Mouse (Mus musculus): ENCODE measurements around the gene Pbx1. TPM values are rescaled to one million over a fixed set of nuclear protein-coding genes. Genes with fewer than 3 reads are reported as not detected.

The Pbx1 gene
- total and polyA plus RNA-seq, 3 experiments: 66.2 to 210 (median 148) TPM

- no peak for DNase-seq
Measured at GRCm38 (mm10) chr1:168228756-168229526, 203.1 kb downstream of the Pbx1 start.

- no peak for DNase-seq
Measured at GRCm38 (mm10) chr1:168226150-168226549, 205.9 kb downstream of the Pbx1 start.

- DNase-seq: no peak
Measured at GRCm38 (mm10) chr1:168225595-168226127, 206.4 kb downstream of the Pbx1 start.

GRCm38 (mm10) chr1:168224218-168224617 is 207.9 kb downstream of the Pbx1 start:
- DNase-seq: no peak

- DNase-seq: no peak
Measured at GRCm38 (mm10) chr1:168222794-168223193, 209.3 kb downstream of the Pbx1 start.

DNA sequence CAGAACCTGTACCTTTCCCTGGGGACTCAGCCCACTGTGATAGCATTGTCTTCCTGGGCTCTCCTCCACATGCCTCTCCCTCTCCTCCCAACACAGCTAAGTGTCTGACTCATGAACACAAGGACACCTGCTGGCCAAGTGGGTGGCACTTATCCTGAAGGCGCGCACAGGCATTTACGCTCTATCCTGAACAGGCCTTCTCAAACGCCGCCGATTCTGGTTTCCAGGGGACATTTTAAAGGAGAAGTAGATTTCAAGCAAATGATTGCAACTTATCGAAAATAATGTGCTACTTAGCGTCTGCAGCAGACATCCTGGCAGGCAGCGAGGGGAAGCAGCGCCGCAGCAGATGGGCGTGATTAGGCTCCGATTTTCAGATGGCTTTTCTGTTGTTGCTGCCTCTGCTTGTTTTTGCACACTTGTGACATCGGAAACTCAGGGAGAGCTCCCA is 211.0 kb downstream of the Pbx1 start:
- DNase-seq: peak; percentile 57

DNA sequence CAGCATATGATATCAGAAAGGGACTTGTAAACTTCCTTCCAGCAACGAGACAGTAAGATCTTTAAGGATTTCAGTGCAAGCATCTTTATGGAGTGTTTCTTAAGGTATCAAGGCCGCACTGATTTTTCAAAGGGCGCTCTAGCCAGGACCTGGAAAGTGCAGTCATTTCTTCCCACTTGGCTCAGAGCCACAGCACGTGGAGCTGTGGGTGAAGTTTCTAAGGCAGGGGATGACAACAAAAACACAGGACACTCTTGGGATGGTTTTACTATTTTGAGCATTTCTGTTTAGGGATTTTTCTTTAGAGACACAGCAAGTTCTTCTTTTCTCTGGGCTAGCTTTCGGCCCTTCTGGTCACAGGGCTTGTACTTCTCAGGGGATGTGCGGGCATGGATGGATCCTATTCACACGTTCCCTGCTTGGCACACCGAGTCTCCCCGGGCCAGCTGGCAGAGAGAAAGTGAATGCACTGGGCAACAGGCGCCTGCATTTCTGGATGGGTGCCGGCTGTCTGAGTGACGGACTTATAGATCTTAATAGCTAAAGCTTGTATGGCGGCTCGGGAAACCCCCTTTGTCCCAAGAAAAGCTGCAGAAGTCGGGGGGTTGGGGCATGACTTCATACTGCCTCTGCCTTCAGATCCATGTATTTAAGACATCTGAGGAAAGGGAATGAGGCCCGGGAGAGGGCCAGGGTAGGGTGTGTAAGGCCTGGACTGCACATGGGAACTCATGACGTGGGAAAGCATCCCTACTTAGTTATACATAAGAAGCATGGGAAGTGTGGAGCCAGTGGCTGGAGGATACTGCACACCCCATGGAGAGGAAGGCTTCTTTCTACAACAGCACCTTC is 215.9 kb downstream of the Pbx1 start:
- peak; percentile 62 for DNase-seq

DNA sequence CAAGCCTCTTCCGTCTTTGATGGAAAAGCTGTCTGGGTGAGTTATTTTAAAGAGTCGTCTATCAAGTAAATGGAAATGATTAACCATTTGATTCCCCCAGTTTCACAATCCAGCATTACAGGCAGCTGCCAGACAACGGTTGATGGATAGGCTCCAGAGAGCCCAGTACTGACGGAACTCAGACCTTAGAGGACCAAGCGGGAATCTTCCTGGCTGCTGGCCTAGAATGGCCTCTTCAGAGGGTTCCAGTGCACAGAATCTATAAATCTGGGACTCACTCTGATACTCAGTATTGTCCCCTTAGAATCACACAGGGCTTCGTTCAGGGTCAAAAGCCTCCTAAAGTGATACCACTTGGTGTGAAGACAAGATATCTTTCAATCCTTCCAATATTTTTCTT is 216.6 kb downstream of the Pbx1 start:
- DNase-seq: no peak

DNA sequence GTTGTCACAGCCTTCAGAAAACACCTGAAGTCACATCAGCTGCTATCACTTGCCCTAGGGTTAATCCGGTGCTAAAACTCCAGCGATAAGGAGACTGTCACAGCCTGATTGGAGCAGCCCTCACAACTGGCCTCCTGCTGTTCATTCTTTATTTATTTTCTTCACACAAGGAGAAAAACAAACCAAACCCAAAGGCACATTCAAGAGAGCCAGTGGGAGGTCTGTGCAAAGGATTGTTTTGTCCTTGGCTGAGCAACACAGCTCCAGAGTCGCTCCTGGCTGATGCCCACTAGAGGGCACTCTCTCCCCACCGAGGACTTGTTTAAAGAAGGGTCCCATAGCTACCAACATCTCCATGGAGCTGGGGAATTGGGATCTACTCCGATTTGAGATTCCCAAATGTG is 218.0 kb downstream of the Pbx1 start:
- peak; percentile 81 for DNase-seq

- DNase-seq: no peak
Measured at GRCm38 (mm10) chr1:168213595-168213994, 218.5 kb downstream of the Pbx1 start.

GRCm38 (mm10) chr1:168210401-168210800 is 221.7 kb downstream of the Pbx1 start:
- no peak for DNase-seq

GRCm38 (mm10) chr1:168200570-168201156 is 231.4 kb downstream of the Pbx1 start:
- no peak for DNase-seq

DNA sequence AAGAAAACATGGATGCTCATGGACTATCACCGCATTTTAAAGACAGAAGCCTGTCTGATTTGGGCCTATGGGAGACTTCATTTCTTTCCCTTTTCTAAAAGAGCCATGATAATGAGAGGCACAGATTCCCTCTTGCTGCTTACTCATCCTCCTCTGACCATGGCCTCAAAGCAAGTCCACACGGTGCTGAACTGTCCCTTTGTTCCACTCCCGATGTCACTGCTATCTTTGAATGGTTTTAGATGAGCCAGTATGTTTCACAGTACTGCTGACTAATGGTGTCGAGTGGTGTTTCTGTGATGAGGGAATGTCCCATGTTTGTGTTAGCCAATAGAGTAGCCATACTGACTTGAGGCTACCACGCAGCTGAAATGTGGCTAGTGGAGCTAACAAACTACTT is 233.8 kb downstream of the Pbx1 start:
- peak; percentile 40 for DNase-seq

- no peak for DNase-seq
Measured at GRCm38 (mm10) chr1:168197908-168198258, 234.2 kb downstream of the Pbx1 start.

- DNase-seq: no peak
Measured at GRCm38 (mm10) chr1:168197195-168197907, 234.7 kb downstream of the Pbx1 start.

DNA sequence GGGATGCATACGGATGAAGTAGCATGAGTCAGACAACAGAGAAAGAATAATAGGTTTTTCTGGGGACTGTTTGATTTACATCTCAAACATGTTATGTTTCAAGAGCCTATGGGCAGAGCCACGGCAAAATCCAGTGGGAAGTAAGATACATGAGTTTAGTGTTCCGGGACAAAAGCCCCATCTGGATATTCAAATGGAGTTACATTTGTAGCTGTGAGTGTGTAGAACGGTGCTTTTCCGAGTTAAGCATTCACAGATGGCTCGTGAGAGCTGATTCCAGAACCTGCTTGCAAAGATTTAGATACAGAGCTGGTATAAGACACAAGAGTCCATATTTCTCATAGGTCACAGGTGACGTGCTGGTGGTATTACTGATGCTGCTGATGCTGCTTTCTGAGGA is 238.7 kb downstream of the Pbx1 start:
- no peak for DNase-seq

- no peak for DNase-seq
Measured at GRCm38 (mm10) chr1:168182816-168183215, 249.3 kb downstream of the Pbx1 start.

GRCm38 (mm10) chr1:168180622-168181441 is 251.2 kb downstream of the Pbx1 start:
- DNase-seq: no peak

DNA sequence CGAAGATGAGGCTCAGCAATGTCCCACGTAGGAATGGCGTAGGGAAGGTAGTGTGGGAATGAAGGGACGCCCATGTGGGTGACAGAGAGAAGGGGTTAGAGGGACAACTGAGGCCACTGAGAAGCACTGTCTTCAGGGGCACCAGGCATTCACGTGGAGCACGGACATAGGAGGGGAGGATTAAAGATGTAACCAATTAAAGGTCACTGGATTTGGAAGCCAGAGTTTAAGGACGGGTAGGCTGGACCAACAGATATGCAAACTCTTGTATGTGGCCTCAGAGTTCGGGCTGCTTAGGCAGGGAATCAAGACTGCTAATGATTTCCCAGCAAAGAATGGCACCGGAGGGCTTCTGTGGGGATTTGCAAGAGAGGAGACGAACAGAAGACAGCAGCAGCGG is 252.4 kb downstream of the Pbx1 start:
- DNase-seq: no peak

DNA sequence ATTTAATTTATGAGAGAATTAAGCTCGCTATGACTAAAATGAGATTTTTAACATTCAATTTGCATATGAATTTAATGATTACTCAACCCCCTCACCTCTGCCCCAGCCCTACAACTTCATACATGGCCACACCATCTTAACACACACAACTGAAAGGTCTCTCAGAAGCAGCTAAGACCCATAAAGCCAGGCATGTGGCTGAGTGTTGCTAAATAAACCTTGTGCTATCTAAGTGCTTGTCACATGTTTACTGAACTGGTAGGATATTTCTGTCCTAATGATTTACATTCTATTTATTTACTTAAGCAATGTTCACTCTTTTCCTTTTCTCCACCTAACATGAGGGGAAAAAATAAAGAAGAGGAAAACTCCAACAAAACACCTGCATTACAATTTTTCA is 253.5 kb downstream of the Pbx1 start:
- no peak for DNase-seq

DNA sequence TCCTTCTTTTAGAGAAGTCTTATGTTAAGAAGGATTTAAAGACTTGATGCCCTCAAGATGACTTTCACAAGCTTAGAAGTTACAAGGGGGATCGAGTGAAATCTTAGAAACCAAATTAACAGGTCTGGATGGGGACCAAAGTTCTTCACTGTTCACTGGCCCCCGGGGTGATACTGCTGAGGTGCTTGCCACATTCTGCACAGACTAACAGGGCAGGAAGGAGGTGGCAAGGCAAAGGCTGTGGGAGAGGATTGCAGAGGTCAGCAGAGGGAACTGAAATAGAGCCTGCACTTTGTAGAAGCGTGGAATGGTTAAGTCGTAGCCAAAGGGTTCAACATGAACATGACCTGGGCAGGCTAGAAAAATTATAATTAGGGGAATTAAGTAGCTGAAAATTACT is 256.5 kb downstream of the Pbx1 start:
- no peak for DNase-seq

Data from adrenal gland, adult 2 months (tissue).